Comparison of ENCODE assay signal across 13 mouse cellular contexts in the genomic region with DNA sequence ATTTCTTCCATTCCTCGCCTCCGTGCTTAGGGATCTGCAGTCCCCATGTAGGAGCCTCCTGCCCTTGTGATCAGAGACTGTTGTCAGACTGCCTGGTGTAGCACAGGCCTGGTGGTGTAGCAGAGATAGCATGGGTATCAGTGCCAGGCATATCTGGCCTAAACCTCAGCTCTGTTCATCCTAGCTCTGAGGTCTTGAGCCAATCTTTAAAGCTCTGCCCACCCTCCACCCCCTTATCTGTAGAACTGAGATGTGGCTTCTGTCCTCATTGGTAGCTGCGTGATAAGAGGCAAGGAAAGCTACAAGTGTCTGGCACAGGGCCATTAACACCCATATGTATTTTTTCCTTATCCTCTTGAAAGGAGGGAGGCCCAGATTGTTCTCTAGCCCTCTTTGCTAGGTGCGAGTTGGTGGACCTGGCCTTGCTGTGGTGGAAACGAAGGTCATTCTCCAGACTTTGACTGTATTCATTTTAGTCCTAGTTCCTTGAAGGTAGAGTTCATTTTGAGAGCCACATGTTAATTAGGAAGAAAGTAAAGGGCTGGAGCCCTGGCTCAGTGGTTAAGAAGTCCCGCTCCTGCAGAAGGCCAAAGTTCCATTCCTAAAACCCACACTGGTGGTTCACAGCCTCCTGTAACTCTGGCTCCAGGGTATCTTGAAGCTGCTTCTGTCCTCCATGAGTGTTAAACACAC. TPM values are rescaled to one million over a fixed set of nuclear protein-coding genes. Genes with fewer than 3 reads are reported as not detected.
DNase-seq lines count a peak whose midpoint lies in the region; ATAC-seq and TF ChIP-seq lines count a peak whose summit lies in the region.
"Had no signal": no experiment of that assay in that cellular context is flagged by ENCODE, and none has a peak within 500 bp of the region (broad histone marks: within the 10 kb centered on the region; RNA-seq: fewer than 3 reads in every experiment).

No protein-coding gene starts in this region.

- H3K4me3 ChIP-seq in intestine, embryonic 15.5 days (replicated peaks): no peak overlapping the region
- no peak overlapping the region for H3K4me3 ChIP-seq in intestine, postnatal 0 days (ENCODE audit: low read depth, low read length)
- H3K4me3 ChIP-seq in MEL (ENCODE audit: control insufficient read depth in 1 of 2, insufficient read depth in 1 of 2, low read depth in 2 of 2, low read length in 2 of 2): no peak overlapping the region
- peak overlapping the region; percentile 44 for H3K4me3 ChIP-seq in megakaryocyte, embryonic 14.5 days (replicated peaks)
- H3K4me3 ChIP-seq: layer of hippocampus, adult 2 months had no signal

- no peak overlapping the region for H3K4me2 ChIP-seq in intestine, embryonic 15.5 days (replicated peaks)
- H3K4me2 ChIP-seq in intestine, postnatal 0 days (replicated peaks; ENCODE audit: low read depth): no peak overlapping the region

- TF ChIP-seq EP300 in MEL (IDR thresholded peaks at IDR 0.05; ENCODE audit: low read depth in 1 of 2, low read length in 2 of 2): peak; percentile 91 to 97

- no peak for TF ChIP-seq RAD21 in MEL (IDR thresholded peaks at IDR 0.05; ENCODE audit: low read depth, low read length)

- TF ChIP-seq CTCF in intestine, postnatal 0 days (IDR thresholded peaks at IDR 0.05; ENCODE audit: low read depth): no peak
- no peak for TF ChIP-seq CTCF in MEL (IDR thresholded peaks at IDR 0.05 in 2 of 3, conservative IDR thresholded peaks at IDR 0.05 in 1 of 3; ENCODE audit: control insufficient read depth in 1 of 3, insufficient read depth in 1 of 3, low read depth in 2 of 3, low read length in 3 of 3, poor library complexity in 1 of 3, severe bottlenecking in 1 of 3)

- peak in 1 of 2 experiments; percentile 35; a peak in 1 of 4 replicates for TF ChIP-seq POLR2A in MEL (IDR thresholded peaks at IDR 0.05; ENCODE audit: control insufficient read depth in 1 of 2, insufficient read depth in 1 of 2, low read depth in 1 of 2, low read length in 2 of 2, poor library complexity in 1 of 2)

- peak; percentile 50 for ATAC-seq in intestine, embryonic 15.5 days
- ATAC-seq in intestine, postnatal 0 days: no peak
- peak; percentile 50; the same call in 1 of the 2 replicates for ATAC-seq in erythroid progenitor cell, adult 5-6 weeks (replicated peaks; ENCODE audit: low FRiP score, poor library complexity, severe bottlenecking)

- H3K9ac ChIP-seq in intestine, embryonic 15.5 days: no peak overlapping the region
- H3K9ac ChIP-seq in intestine, postnatal 0 days (ENCODE audit: low read depth, low read length): no peak overlapping the region
- no peak overlapping the region for H3K9ac ChIP-seq in MEL (ENCODE audit: control insufficient read depth, low read depth, low read length, poor library complexity, severe bottlenecking)

- 74% methylated on average over 6 of the region's 6 CpGs for WGBS in intestine, embryonic 15.5 days
- WGBS in intestine, postnatal 0 days: 45% methylated on average over 6 of the region's 6 CpGs

- H3K36me3 ChIP-seq in intestine, embryonic 15.5 days: no peaks in the 10 kb centered on the region
- H3K36me3 ChIP-seq in intestine, postnatal 0 days (ENCODE audit: control insufficient read depth, insufficient read depth): no peaks in the 10 kb centered on the region
- peaks cover 0 to 33% of the 10 kb centered on the region in 2 experiments; a peak in 2 of 4 replicates for H3K36me3 ChIP-seq in MEL (ENCODE audit: control insufficient read depth in 1 of 2, insufficient read depth in 2 of 2, low read length in 2 of 2)
- H3K36me3 ChIP-seq in megakaryocyte, embryonic 14.5 days (replicated peaks; ENCODE audit: low read length): peaks cover 63% of the 10 kb centered on the region

- DNase-seq in MEL (ENCODE audit: low read depth, low spot score): peak; percentile 94
- no peak for DNase-seq in cerebellum, postnatal 14 days
- no peak for DNase-seq in ovary, postnatal 36 days (ENCODE audit: low spot score)
- DNase-seq: adrenal gland, postnatal 25 days; cerebellum, adult 18-20 months; kidney, adult 18-20 months; thymus, postnatal 14 days had no signal

- H3K4me1 ChIP-seq in intestine, embryonic 15.5 days (replicated peaks): peaks cover 18% of the 10 kb centered on the region
- H3K4me1 ChIP-seq in intestine, postnatal 0 days (replicated peaks; ENCODE audit: control insufficient read depth, insufficient read depth, low read length): peaks cover 15% of the 10 kb centered on the region
- peaks cover 15 to 38% of the 10 kb centered on the region in 2 experiments for H3K4me1 ChIP-seq in MEL (ENCODE audit: control insufficient read depth in 1 of 2, insufficient read depth in 2 of 2, low read length in 2 of 2)
- peaks cover 95% of the 10 kb centered on the region for H3K4me1 ChIP-seq in megakaryocyte, embryonic 14.5 days

- peak overlapping the region; percentile 40; the same call in 1 of the 2 replicates for H3K27ac ChIP-seq in intestine, embryonic 15.5 days
- H3K27ac ChIP-seq in intestine, postnatal 0 days (ENCODE audit: low read depth, low read length): no peak overlapping the region
- no peak overlapping the region for H3K27ac ChIP-seq in MEL (ENCODE audit: control insufficient read depth, low read depth, low read length)
- H3K27ac ChIP-seq: layer of hippocampus, adult 2 months had no signal

- H3K79me2 ChIP-seq in MEL (ENCODE audit: control insufficient read depth, insufficient read depth, low read length, poor library complexity): peaks cover 8% of the 10 kb centered on the region; the same call in 1 of the 2 replicates

- H3K9me3 ChIP-seq in intestine, embryonic 15.5 days: no peaks in the 10 kb centered on the region
- H3K9me3 ChIP-seq in intestine, postnatal 0 days (ENCODE audit: control insufficient read depth): no peaks in the 10 kb centered on the region
- no peaks in the 10 kb centered on the region for H3K9me3 ChIP-seq in MEL (replicated peaks; ENCODE audit: insufficient read depth, low read length)
- H3K9me3 ChIP-seq in megakaryocyte, embryonic 14.5 days: no peaks in the 10 kb centered on the region

- no peaks in the 10 kb centered on the region for H3K27me3 ChIP-seq in intestine, embryonic 15.5 days (replicated peaks)
- no peaks in the 10 kb centered on the region for H3K27me3 ChIP-seq in intestine, postnatal 0 days (replicated peaks; ENCODE audit: control insufficient read depth, insufficient read depth, low read length)
- H3K27me3 ChIP-seq in MEL (ENCODE audit: control insufficient read depth in 1 of 2, insufficient read depth in 2 of 2, low read length in 2 of 2): no peaks in the 10 kb centered on the region
- H3K27me3 ChIP-seq in megakaryocyte, embryonic 14.5 days (replicated peaks): no peaks in the 10 kb centered on the region
- H3K27me3 ChIP-seq: CH12.LX had no signal

TF ChIP-seq in MEL, 35 proteins besides CTCF, POLR2A, EP300 and RAD21 (continues in another document):
- TF ChIP-seq TCF12 (IDR thresholded peaks at IDR 0.05; ENCODE audit: low read depth, low read length) (peak; percentile 98), HCFC1 (IDR thresholded peaks at IDR 0.05; ENCODE audit: low read depth, low read length) (peak; percentile 45; the same call in 1 of the 2 replicates), BHLHE40 (IDR thresholded peaks at IDR 0.05; ENCODE audit: borderline replicate concordance, low read depth, low read length) (peak; percentile 80; the same call in 1 of the 2 replicates), ETS1 (IDR thresholded peaks at IDR 0.05; ENCODE audit: low read depth, low read length) (peak; percentile 95), CHD1 (IDR thresholded peaks at IDR 0.05; ENCODE audit: low read depth, low read length) (no peak), CHD2 (IDR thresholded peaks at IDR 0.05; ENCODE audit: low read length) (no peak), KAT2A (conservative IDR thresholded peaks at IDR 0.05; ENCODE audit: low read depth, low read length) (peak; percentile 34; the same call in 1 of the 2 replicates), MEF2A (IDR thresholded peaks at IDR 0.05; ENCODE audit: extremely low read depth, insufficient replicate concordance, low read depth, low read length, poor library complexity, severe bottlenecking) (peak; percentile 60; the same call in 1 of the 2 replicates), ZKSCAN1 (IDR thresholded peaks at IDR 0.05; ENCODE audit: low read depth, low read length) (no peak; the same call in 1 of the 2 replicates)

RNA-seq across cellular contexts. Expression of a gene that starts 12.4 kb away (rescaled TPM):
- 162 and 166 TPM in 2 replicates for polyA plus RNA-seq in intestine, embryonic 15.5 days (2015; fragmentation: Nextera tagmentation; extraction: Ambion mirVana)
- 122 and 124 TPM in 2 replicates for polyA plus RNA-seq in intestine, postnatal 0 days (2015; fragmentation: Nextera tagmentation; extraction: Ambion mirVana)
- total RNA-seq in MEL (2012; rRNA removed): 122 and 129 TPM in 2 replicates
- polyA plus RNA-seq in MEL (2012; ENCODE audit: insufficient read depth in 1 of 2, insufficient read length in 2 of 2, low read depth in 1 of 2, low replicate concordance in 2 of 2, missing spikeins in 1 of 2): 100 to 1,000 TPM in 1 of 2 experiments, not detected in 1; 112 TPM
- total RNA-seq in erythroid progenitor cell, adult 5-6 weeks (2015; ENCODE audit: low replicate concordance): 59.8 and 67.1 TPM in 2 replicates
- 32.8 and 34.5 TPM in 2 replicates for total RNA-seq in erythroid progenitor cell, adult 5-6 weeks (2017; ENCODE audit: low replicate concordance)
- 77.7 and 537 TPM in 2 replicates for polyA plus RNA-seq in megakaryocyte, embryonic 14.5 days (2012; ENCODE audit: insufficient read depth, low replicate concordance)

RNA-seq across cellular contexts. Expression of a gene that starts 14.8 kb away (rescaled TPM):
- 3.6 and 4.9 TPM in 2 replicates for polyA plus RNA-seq in intestine, embryonic 15.5 days (2015; fragmentation: Nextera tagmentation; extraction: Ambion mirVana)
- 1.0 and 1.3 TPM in 2 replicates for polyA plus RNA-seq in intestine, postnatal 0 days (2015; fragmentation: Nextera tagmentation; extraction: Ambion mirVana)
- 7.0 and 9.3 TPM in 2 replicates for total RNA-seq in MEL (2012; rRNA removed)
- polyA plus RNA-seq in MEL (2012; ENCODE audit: insufficient read depth in 1 of 2, insufficient read length in 2 of 2, low read depth in 1 of 2, low replicate concordance in 2 of 2, missing spikeins in 1 of 2): 10 to 100 TPM in 1 of 2 experiments, not detected in 1; 17.2 TPM
- 9.4 and 16.3 TPM in 2 replicates for total RNA-seq in erythroid progenitor cell, adult 5-6 weeks (2015; ENCODE audit: low replicate concordance)
- total RNA-seq in erythroid progenitor cell, adult 5-6 weeks (2017; ENCODE audit: low replicate concordance): 1.4 and 10.1 TPM in 2 replicates
- 102 and 106 TPM in 2 replicates for polyA plus RNA-seq in megakaryocyte, embryonic 14.5 days (2012; ENCODE audit: insufficient read depth, low replicate concordance)

RNA-seq across cellular contexts. Expression of a gene that starts 44.5 kb away (rescaled TPM):
- polyA plus RNA-seq in intestine, embryonic 15.5 days (2015; fragmentation: Nextera tagmentation; extraction: Ambion mirVana): 27.0 and 29.0 TPM in 2 replicates
- polyA plus RNA-seq in intestine, postnatal 0 days (2015; fragmentation: Nextera tagmentation; extraction: Ambion mirVana): 39.4 and 41.8 TPM in 2 replicates
- 0.33 and 0.58 TPM in 2 replicates for total RNA-seq in MEL (2012; rRNA removed)
- 1 to 10 TPM in 1 of 2 experiments, not detected in 1; 1.1 TPM for polyA plus RNA-seq in MEL (2012; ENCODE audit: insufficient read depth in 1 of 2, insufficient read length in 2 of 2, low read depth in 1 of 2, low replicate concordance in 2 of 2, missing spikeins in 1 of 2)
- total RNA-seq in erythroid progenitor cell, adult 5-6 weeks (2015; ENCODE audit: low replicate concordance): 2.2 TPM in 1 of 2 replicates, not detected in the other
- 1.3 TPM in 1 of 2 replicates, not detected in the other for total RNA-seq in erythroid progenitor cell, adult 5-6 weeks (2017; ENCODE audit: low replicate concordance)
- 6.7 and 12.4 TPM in 2 replicates for polyA plus RNA-seq in megakaryocyte, embryonic 14.5 days (2012; ENCODE audit: insufficient read depth, low replicate concordance)
